In genomic region chr11:98040975-98041374, GRCm38 (mm10) we compare ENCODE assay signal across 30 mouse cellular contexts. TPM values are rescaled to one million over a fixed set of nuclear protein-coding genes. Genes with fewer than 3 reads are reported as not detected.
DNase-seq lines count a peak whose midpoint lies in the region; ATAC-seq and TF ChIP-seq lines count a peak whose summit lies in the region.
"Had no signal": no experiment of that assay in that cellular context is flagged by ENCODE, and none has a peak within 500 bp of the region (broad histone marks: within the 10 kb centered on the region; RNA-seq: fewer than 3 reads in every experiment).

No protein-coding gene starts in this region.

- peak overlapping the region; percentile 59; the same call in 1 of the 2 replicates for H3K27ac ChIP-seq in heart, embryonic 10.5 days
- H3K27ac ChIP-seq in liver, postnatal 0 days (ENCODE audit: low read depth) = no peak overlapping the region
- H3K27ac ChIP-seq in liver, embryonic 12.5 days = no peak overlapping the region
- H3K27ac ChIP-seq: embryonic facial prominence, embryonic 12.5 days; forebrain, embryonic 12.5 days; forebrain, embryonic 15.5 days; hindbrain, embryonic 12.5 days; hindbrain, embryonic 15.5 days had no signal

- intact Hi-C loops in left cerebral cortex, postnatal 10 days (cut with DNase I) = no loop called here

- no peak for TF ChIP-seq CTCF in liver, postnatal 0 days (IDR thresholded peaks at IDR 0.05; ENCODE audit: low read depth)

- no peaks in the 10 kb centered on the region for H3K36me3 ChIP-seq in heart, embryonic 10.5 days
- no peaks in the 10 kb centered on the region for H3K36me3 ChIP-seq in liver, postnatal 0 days (replicated peaks; ENCODE audit: insufficient read depth, low read length)
- no peaks in the 10 kb centered on the region for H3K36me3 ChIP-seq in liver, embryonic 12.5 days
- H3K36me3 ChIP-seq: embryonic facial prominence, embryonic 12.5 days; forebrain, embryonic 12.5 days; forebrain, embryonic 15.5 days; G1E; heart, embryonic 12.5 days; hindbrain, embryonic 12.5 days; hindbrain, embryonic 15.5 days had no signal

- no peak for TF ChIP-seq EP300 in liver, postnatal 0 days (IDR thresholded peaks at IDR 0.05; ENCODE audit: low read depth)

- H3K4me3 ChIP-seq in heart, embryonic 10.5 days = no peak overlapping the region
- no peak overlapping the region for H3K4me3 ChIP-seq in liver, postnatal 0 days (ENCODE audit: low read depth, low read length)
- H3K4me3 ChIP-seq in liver, embryonic 12.5 days = no peak overlapping the region
- H3K4me3 ChIP-seq: embryonic facial prominence, embryonic 12.5 days; erythroblast, embryonic 14.5 days; forebrain, embryonic 12.5 days; forebrain, embryonic 15.5 days; heart, embryonic 12.5 days; hindbrain, embryonic 12.5 days; hindbrain, embryonic 15.5 days had no signal

- ATAC-seq in liver, postnatal 0 days = no peak
- ATAC-seq in liver, embryonic 12.5 days = no peak
- ATAC-seq: activated CD4-positive, CD25-positive, alpha-beta regulatory T cell, adult 4 months; forebrain, embryonic 15.5 days; intestine, postnatal 0 days; Patski had no signal

- peaks cover 27% of the 10 kb centered on the region for H3K4me1 ChIP-seq in heart, embryonic 10.5 days
- peaks cover under 1% of the 10 kb centered on the region; the same call in 1 of the 2 replicates for H3K4me1 ChIP-seq in liver, postnatal 0 days (ENCODE audit: insufficient read depth)
- H3K4me1 ChIP-seq in liver, embryonic 12.5 days = peaks cover 7% of the 10 kb centered on the region

- 0 out of 2 replicates have a peak overlapping the region, but pooled peaks have one; percentile 12 for H3K9ac ChIP-seq in liver, postnatal 0 days (replicated peaks)
- no peak overlapping the region for H3K9ac ChIP-seq in liver, embryonic 12.5 days
- H3K9ac ChIP-seq: embryonic facial prominence, embryonic 12.5 days; forebrain, embryonic 12.5 days; forebrain, embryonic 15.5 days; heart, embryonic 12.5 days; hindbrain, embryonic 12.5 days; hindbrain, embryonic 15.5 days had no signal

- DNase-seq in heart, embryonic 10.5 days (ENCODE audit: low spot score) = no peak
- DNase-seq in heart, adult 11 months = no peak
- DNase-seq in liver, postnatal 0 days = no peak
- DNase-seq in R1 (ENCODE audit: low read depth, low spot score) = peak; percentile 54
- DNase-seq in lung, postnatal 25 days (ENCODE audit: low spot score) = no peak
- no peak for DNase-seq in left cerebral cortex, postnatal 10 days (ENCODE audit: extremely low spot score in 1 of 2, low spot score in 2 of 2)
- DNase-seq: adrenal gland, postnatal 10 days; adrenal gland, postnatal 36 days; B cell, adult 2 months; cerebellum, adult 18-20 months; cerebellum, adult 9-10 months; cerebellum, postnatal 14 days; gastrocnemius, postnatal 10 days; gastrocnemius, postnatal 36 days; heart, postnatal 14 days had no signal

- 61% methylated on average over 8 of the region's 8 CpGs for WGBS in heart, embryonic 10.5 days
- WGBS in liver, postnatal 0 days (ENCODE audit: insufficient replicate concordance) = 67% methylated on average over 8 of the region's 8 CpGs
- WGBS in liver, embryonic 12.5 days (ENCODE audit: insufficient replicate concordance) = 58% methylated on average over 8 of the region's 8 CpGs

- no peaks in the 10 kb centered on the region for H3K9me3 ChIP-seq in heart, embryonic 10.5 days
- no peaks in the 10 kb centered on the region for H3K9me3 ChIP-seq in liver, postnatal 0 days (ENCODE audit: low read length)
- H3K9me3 ChIP-seq in liver, embryonic 12.5 days (replicated peaks) = no peaks in the 10 kb centered on the region
- H3K9me3 ChIP-seq: embryonic facial prominence, embryonic 12.5 days; forebrain, embryonic 12.5 days; forebrain, embryonic 15.5 days; G1E; heart, embryonic 12.5 days; hindbrain, embryonic 12.5 days; hindbrain, embryonic 15.5 days had no signal

- peaks cover 51% of the 10 kb centered on the region for H3K27me3 ChIP-seq in heart, embryonic 10.5 days (ENCODE audit: insufficient read depth, poor library complexity, severe bottlenecking)
- H3K27me3 ChIP-seq in liver, postnatal 0 days (ENCODE audit: insufficient read depth, low read length) = peaks cover 9% of the 10 kb centered on the region
- peaks cover 48% of the 10 kb centered on the region for H3K27me3 ChIP-seq in liver, embryonic 12.5 days (replicated peaks)
- H3K27me3 ChIP-seq: CH12.LX; hindbrain, embryonic 15.5 days; Patski had no signal

- H3K4me2 ChIP-seq in liver, postnatal 0 days (ENCODE audit: low read depth, low read length) = no peak overlapping the region
- H3K4me2 ChIP-seq in liver, embryonic 12.5 days = no peak overlapping the region
- H3K4me2 ChIP-seq: embryonic facial prominence, embryonic 12.5 days; forebrain, embryonic 12.5 days; forebrain, embryonic 15.5 days; heart, embryonic 12.5 days; hindbrain, embryonic 12.5 days; hindbrain, embryonic 15.5 days had no signal

RNA-seq across cellular contexts. Expression of gene Stac2, which starts 12.3 kb away (rescaled TPM):
- 0.21 and 0.34 TPM in 2 replicates for polyA plus RNA-seq in heart, embryonic 10.5 days (2016; fragmentation: Nextera tagmentation; extraction: Ambion mirVana)
- polyA plus RNA-seq in liver, postnatal 0 days (2015; fragmentation: Nextera tagmentation; extraction: Ambion mirVana) = 0.07 and 0.13 TPM in 2 replicates
- 0.07 and 0.10 TPM in 2 replicates for polyA plus RNA-seq in liver, embryonic 12.5 days (2016; fragmentation: Nextera tagmentation; extraction: Ambion mirVana)
- total RNA-seq in left cerebral cortex, postnatal 10 days (2021) = 10 to 100 TPM; 15.3 to 17.7 TPM
- total RNA-seq: CH12.LX; granulocyte monocyte progenitor cell, adult 5-6 weeks; hematopoietic stem cell, adult 5-6 weeks had no signal
- polyA plus RNA-seq: erythroblast, embryonic 14.5 days; G1E had no signal

RNA-seq across cellular contexts. Expression of gene Rpl19, which starts 14.5 kb away (rescaled TPM):
- 867 and 1,011 TPM in 2 replicates for polyA plus RNA-seq in heart, embryonic 10.5 days (2016; fragmentation: Nextera tagmentation; extraction: Ambion mirVana)
- 568 TPM in 2 replicates for polyA plus RNA-seq in liver, postnatal 0 days (2015; fragmentation: Nextera tagmentation; extraction: Ambion mirVana)
- polyA plus RNA-seq in liver, embryonic 12.5 days (2016; fragmentation: Nextera tagmentation; extraction: Ambion mirVana) = 869 and 913 TPM in 2 replicates
- total RNA-seq in left cerebral cortex, postnatal 10 days (2021) = 100 to 1,000 TPM; 571 to 605 TPM

RNA-seq across cellular contexts. Expression of gene Cacnb1, which starts 18.1 kb away (rescaled TPM):
- polyA plus RNA-seq in heart, embryonic 10.5 days (2016; fragmentation: Nextera tagmentation; extraction: Ambion mirVana) = 4.6 and 5.3 TPM in 2 replicates
- 0.23 and 0.77 TPM in 2 replicates for polyA plus RNA-seq in liver, postnatal 0 days (2015; fragmentation: Nextera tagmentation; extraction: Ambion mirVana)
- 0.95 and 1.0 TPM in 2 replicates for polyA plus RNA-seq in liver, embryonic 12.5 days (2016; fragmentation: Nextera tagmentation; extraction: Ambion mirVana)
- total RNA-seq in left cerebral cortex, postnatal 10 days (2021) = 100 to 1,000 TPM; 118 to 121 TPM

RNA-seq across cellular contexts. Expression of gene Arl5c, which starts 45.0 kb away (rescaled TPM):
- 9.8 and 15.7 TPM in 2 replicates for polyA plus RNA-seq in heart, embryonic 10.5 days (2016; fragmentation: Nextera tagmentation; extraction: Ambion mirVana)
- 9.9 and 10.0 TPM in 2 replicates for polyA plus RNA-seq in liver, postnatal 0 days (2015; fragmentation: Nextera tagmentation; extraction: Ambion mirVana)
- polyA plus RNA-seq in liver, embryonic 12.5 days (2016; fragmentation: Nextera tagmentation; extraction: Ambion mirVana) = 15.6 and 17.1 TPM in 2 replicates
- 1 to 10 TPM; 2.6 to 3.7 TPM for total RNA-seq in left cerebral cortex, postnatal 10 days (2021)
- polyA plus RNA-seq: erythroblast, embryonic 14.5 days; G1E had no signal

RNA-seq across cellular contexts. Expression of gene Plxdc1, which starts 54.7 kb away (rescaled TPM):
- not detected in 2 replicates for polyA plus RNA-seq in heart, embryonic 10.5 days (2016; fragmentation: Nextera tagmentation; extraction: Ambion mirVana)
- polyA plus RNA-seq in liver, postnatal 0 days (2015; fragmentation: Nextera tagmentation; extraction: Ambion mirVana) = 0.75 TPM in 2 replicates
- 0.33 and 0.38 TPM in 2 replicates for polyA plus RNA-seq in liver, embryonic 12.5 days (2016; fragmentation: Nextera tagmentation; extraction: Ambion mirVana)
- 1 to 10 TPM; 5.9 to 8.3 TPM for total RNA-seq in left cerebral cortex, postnatal 10 days (2021)
